Mouse (Mus musculus): ENCODE measurements around the gene Abcc3. TPM values are rescaled to one million over a fixed set of nuclear protein-coding genes. Genes with fewer than 3 reads are reported as not detected.

The Abcc3 gene
- polyA plus RNA-seq, 1 experiment from 2014 or later = 3.2 TPM

DNA sequence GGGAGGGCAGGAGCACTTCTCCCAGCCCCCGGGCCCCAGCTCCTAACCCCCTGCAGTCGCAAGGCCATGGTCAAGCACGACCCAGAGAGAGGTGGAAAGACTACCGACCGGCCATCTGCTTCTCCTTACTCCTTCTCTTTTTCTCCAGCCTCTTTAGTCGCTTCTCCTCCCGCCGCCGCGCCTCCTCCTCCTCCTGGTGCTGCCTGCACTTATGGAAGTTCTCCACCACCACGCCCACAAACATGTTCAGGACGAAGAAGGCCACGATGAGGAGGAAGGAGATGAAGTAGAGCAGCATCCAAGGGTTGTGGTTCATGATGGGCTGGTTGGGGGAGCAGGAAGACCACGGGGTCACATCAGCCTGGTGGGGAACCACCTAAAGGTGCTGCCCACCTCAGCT is 32.9 kb upstream of the Abcc3 start:
- no peak overlapping the region for H3K27ac ChIP-seq (ENCODE audit: low read depth, low read length)
- H3K36me3 ChIP-seq (ENCODE audit: control insufficient read depth, insufficient read depth) = no peaks in the 10 kb centered on the region
- WGBS = 53% methylated on average over 14 of the region's 14 CpGs
- H3K9me3 ChIP-seq (ENCODE audit: control insufficient read depth) = no peaks in the 10 kb centered on the region
- no peaks in the 10 kb centered on the region; the same call in 1 of the 2 replicates for H3K4me1 ChIP-seq (replicated peaks; ENCODE audit: control insufficient read depth, insufficient read depth, low read length)
- H3K9ac ChIP-seq (ENCODE audit: low read depth, low read length) = no peak overlapping the region
- H3K4me2 ChIP-seq (replicated peaks; ENCODE audit: low read depth) = no peak overlapping the region
- H3K27me3 ChIP-seq (replicated peaks; ENCODE audit: control insufficient read depth, insufficient read depth, low read length) = no peaks in the 10 kb centered on the region
- H3K4me3 ChIP-seq (ENCODE audit: low read depth, low read length) = no peak overlapping the region
- ATAC-seq = no peak
- TF ChIP-seq CTCF (IDR thresholded peaks at IDR 0.05; ENCODE audit: low read depth) = no peak

DNA sequence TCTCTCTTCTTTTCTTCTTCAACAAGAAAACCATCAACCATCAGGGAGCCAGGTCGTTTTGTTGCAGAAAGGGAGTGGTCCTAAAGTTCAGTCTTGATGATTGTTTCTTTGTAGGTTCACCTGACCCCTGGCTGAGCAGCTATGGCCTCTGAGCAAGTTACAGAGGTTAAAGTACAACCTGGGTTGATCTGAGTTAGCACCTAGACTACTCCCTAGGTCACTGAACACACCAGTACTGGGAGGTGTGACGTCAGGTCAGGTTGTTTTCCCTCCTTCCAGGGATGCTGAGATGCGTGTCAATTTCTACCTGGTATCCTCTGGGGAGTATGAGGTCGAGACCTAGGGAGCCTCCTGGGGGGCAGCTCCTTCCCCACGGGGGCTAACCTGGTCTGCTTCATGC is 32.4 kb upstream of the Abcc3 start:
- ATAC-seq = peak; percentile 57
- no peak overlapping the region for H3K27ac ChIP-seq (ENCODE audit: low read depth, low read length)
- 38% methylated on average over 5 of the region's 5 CpGs for WGBS
- H3K4me3 ChIP-seq (ENCODE audit: low read depth, low read length) = no peak overlapping the region
- no peaks in the 10 kb centered on the region; the same call in 1 of the 2 replicates for H3K4me1 ChIP-seq (replicated peaks; ENCODE audit: control insufficient read depth, insufficient read depth, low read length)
- no peak for TF ChIP-seq CTCF (IDR thresholded peaks at IDR 0.05; ENCODE audit: low read depth)
- H3K4me2 ChIP-seq (replicated peaks; ENCODE audit: low read depth) = no peak overlapping the region
- no peaks in the 10 kb centered on the region for H3K27me3 ChIP-seq (replicated peaks; ENCODE audit: control insufficient read depth, insufficient read depth, low read length)
- H3K36me3 ChIP-seq (ENCODE audit: control insufficient read depth, insufficient read depth) = no peaks in the 10 kb centered on the region
- H3K9me3 ChIP-seq (ENCODE audit: control insufficient read depth) = no peaks in the 10 kb centered on the region
- H3K9ac ChIP-seq (ENCODE audit: low read depth, low read length) = no peak overlapping the region

DNA sequence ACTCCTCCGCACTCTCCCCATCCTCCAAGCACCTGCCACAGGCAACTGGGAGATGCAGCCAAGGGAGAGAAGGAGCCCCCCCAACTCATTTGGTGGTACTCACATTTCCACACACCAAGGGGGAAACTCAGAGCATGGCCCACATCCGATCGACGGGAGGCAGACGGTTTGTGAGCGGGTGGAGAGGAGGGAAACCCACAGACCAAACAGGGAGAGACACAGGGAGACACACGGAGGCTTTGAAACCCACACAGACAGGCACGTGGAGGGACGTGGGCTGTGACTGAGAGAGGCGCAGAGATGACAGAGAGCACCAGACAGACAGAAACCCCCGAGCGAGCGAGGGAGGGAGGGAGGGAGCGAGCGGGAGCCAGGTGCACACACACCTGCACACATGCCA is 31.6 kb upstream of the Abcc3 start:
- TF ChIP-seq CTCF (IDR thresholded peaks at IDR 0.05; ENCODE audit: low read depth) = no peak

DNA sequence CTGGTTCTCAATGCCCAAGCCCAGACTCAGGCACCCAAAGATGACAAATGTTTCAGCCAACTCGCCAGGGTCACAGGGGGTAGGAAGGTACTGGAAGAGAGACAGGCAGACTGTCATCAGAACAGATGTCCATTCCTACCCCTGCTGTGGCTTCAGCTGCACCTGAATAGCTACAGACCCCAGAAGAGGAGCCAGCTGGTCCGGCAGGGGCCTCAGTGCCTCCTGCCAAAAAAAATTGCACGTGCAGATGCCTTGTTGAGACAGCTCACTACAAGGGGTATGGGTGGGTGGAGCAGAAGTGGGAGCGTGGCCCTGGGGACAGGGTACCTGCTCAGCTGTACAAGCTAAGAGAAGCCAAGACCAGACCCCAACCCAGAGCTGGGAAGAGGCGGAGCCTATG is 31.1 kb upstream of the Abcc3 start:
- Histone ChIP-seq H3K4me3 (ENCODE audit: low read depth, low read length) (no peak overlapping the region), H3K36me3 (ENCODE audit: control insufficient read depth, insufficient read depth) (no peaks in the 10 kb centered on the region), H3K27ac (ENCODE audit: low read depth, low read length) (no peak overlapping the region), H3K27me3 (replicated peaks; ENCODE audit: control insufficient read depth, insufficient read depth, low read length) (no peaks in the 10 kb centered on the region), H3K9ac (ENCODE audit: low read depth, low read length) (no peak overlapping the region), H3K4me1 (replicated peaks; ENCODE audit: control insufficient read depth, insufficient read depth, low read length) (no peaks in the 10 kb centered on the region; the same call in 1 of the 2 replicates), H3K9me3 (ENCODE audit: control insufficient read depth) (no peaks in the 10 kb centered on the region), H3K4me2 (replicated peaks; ENCODE audit: low read depth) (no peak overlapping the region)
- 73% methylated on average over 5 of the region's 5 CpGs for WGBS
- no peak for TF ChIP-seq CTCF (IDR thresholded peaks at IDR 0.05; ENCODE audit: low read depth)
- no peak for ATAC-seq

More for the DNA sequence above, 31.6 kb upstream of the Abcc3 start:
- H3K4me2 ChIP-seq (replicated peaks; ENCODE audit: low read depth) = no peak overlapping the region
- no peaks in the 10 kb centered on the region; the same call in 1 of the 2 replicates for H3K4me1 ChIP-seq (replicated peaks; ENCODE audit: control insufficient read depth, insufficient read depth, low read length)
- H3K4me3 ChIP-seq (ENCODE audit: low read depth, low read length) = no peak overlapping the region
- ATAC-seq = no peak
- no peaks in the 10 kb centered on the region for H3K27me3 ChIP-seq (replicated peaks; ENCODE audit: control insufficient read depth, insufficient read depth, low read length)
- no peak overlapping the region for H3K27ac ChIP-seq (ENCODE audit: low read depth, low read length)
- WGBS = 57% methylated on average over 15 of the region's 15 CpGs
- no peaks in the 10 kb centered on the region for H3K36me3 ChIP-seq (ENCODE audit: control insufficient read depth, insufficient read depth)
- no peak overlapping the region for H3K9ac ChIP-seq (ENCODE audit: low read depth, low read length)
- no peaks in the 10 kb centered on the region for H3K9me3 ChIP-seq (ENCODE audit: control insufficient read depth)

DNA sequence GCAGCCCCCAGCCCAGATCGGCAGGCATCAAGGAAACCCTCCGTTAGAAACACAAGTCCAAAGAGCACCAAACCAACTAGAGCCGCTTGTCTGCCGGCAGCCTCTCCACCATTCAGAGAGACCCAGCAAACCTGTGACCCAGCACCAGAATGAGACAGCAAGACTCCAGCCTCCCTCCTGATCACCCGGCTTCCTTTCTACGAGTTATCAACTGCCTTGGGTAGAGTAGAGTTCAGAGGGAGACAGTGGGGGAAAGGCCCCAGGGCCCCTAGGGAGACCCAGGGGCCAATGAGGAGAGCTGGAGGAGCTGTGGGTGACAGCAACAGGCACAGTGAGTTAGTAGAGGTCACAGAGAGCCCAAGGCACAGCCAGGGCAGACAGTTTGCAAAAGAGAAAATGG is 28.2 kb upstream of the Abcc3 start:
- Histone ChIP-seq H3K4me1 (replicated peaks; ENCODE audit: control insufficient read depth, insufficient read depth, low read length) (no peaks in the 10 kb centered on the region; the same call in 1 of the 2 replicates), H3K9ac (ENCODE audit: low read depth, low read length) (no peak overlapping the region), H3K9me3 (ENCODE audit: control insufficient read depth) (no peaks in the 10 kb centered on the region), H3K27me3 (replicated peaks; ENCODE audit: control insufficient read depth, insufficient read depth, low read length) (0 out of 2 replicates have a peak, but pooled peaks cover 6% of the 10 kb centered on the region), H3K4me2 (replicated peaks; ENCODE audit: low read depth) (no peak overlapping the region), H3K27ac (ENCODE audit: low read depth, low read length) (no peak overlapping the region), H3K4me3 (ENCODE audit: low read depth, low read length) (no peak overlapping the region), H3K36me3 (ENCODE audit: control insufficient read depth, insufficient read depth) (no peaks in the 10 kb centered on the region; the same call in 1 of the 2 replicates)
- 54% methylated on average over 6 of the region's 6 CpGs for WGBS
- no peak for TF ChIP-seq CTCF (IDR thresholded peaks at IDR 0.05; ENCODE audit: low read depth)
- no peak for ATAC-seq

DNA sequence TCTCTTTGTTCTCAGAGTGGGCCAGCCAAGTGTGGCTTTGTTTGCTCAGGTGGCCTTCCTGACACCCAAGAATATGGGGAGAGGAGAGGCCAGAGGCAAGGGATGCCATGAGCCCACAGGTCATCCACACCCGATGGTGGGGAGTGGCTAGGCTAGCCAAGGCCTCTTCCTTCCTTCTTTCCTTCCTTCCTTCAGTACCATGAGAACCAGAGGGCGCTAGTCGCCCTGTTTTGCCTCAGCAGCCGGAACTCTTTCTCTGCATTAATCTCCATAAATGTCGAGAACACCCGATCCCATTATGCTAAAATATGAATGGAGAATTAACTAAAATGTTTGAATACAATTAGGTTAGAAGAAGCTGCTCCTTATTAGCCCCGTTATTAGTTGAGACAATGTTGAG is 27.5 kb upstream of the Abcc3 start:
- no peaks in the 10 kb centered on the region for H3K9me3 ChIP-seq (ENCODE audit: control insufficient read depth)
- TF ChIP-seq CTCF (IDR thresholded peaks at IDR 0.05; ENCODE audit: low read depth) = peak; percentile 83
- no peaks in the 10 kb centered on the region for H3K4me1 ChIP-seq (replicated peaks; ENCODE audit: control insufficient read depth, insufficient read depth, low read length)
- H3K4me3 ChIP-seq (ENCODE audit: low read depth, low read length) = no peak overlapping the region
- H3K27me3 ChIP-seq (replicated peaks; ENCODE audit: control insufficient read depth, insufficient read depth, low read length) = peaks cover 6% of the 10 kb centered on the region; the same call in 1 of the 2 replicates
- ATAC-seq = 0 out of 2 replicates have a peak, but pooled peaks have one; percentile 22
- whole genome bisulfite sequencing = 16% methylated on average over 7 of the region's 7 CpGs
- H3K27ac ChIP-seq (ENCODE audit: low read depth, low read length) = no peak overlapping the region
- peak overlapping the region; percentile 21; the same call in 1 of the 2 replicates for H3K4me2 ChIP-seq (replicated peaks; ENCODE audit: low read depth)
- no peak overlapping the region for H3K9ac ChIP-seq (ENCODE audit: low read depth, low read length)
- no peaks in the 10 kb centered on the region; the same call in 1 of the 2 replicates for H3K36me3 ChIP-seq (ENCODE audit: control insufficient read depth, insufficient read depth)

All from intestine, postnatal 0 days (tissue).